Mouse (Mus musculus) heart, embryonic 12.5 days (tissue): ENCODE measurements at regions not wholly inside any gene's neighbourhood (a gene's known extent, or its start where the extent isn't known, plus 50 kb on each side); places are given as distances from the start of the nearest gene placed in this dataset.
A peak's percentile ranks its signal among the peaks of the same experiment; 100 is the strongest.

ENCODE experiments used
- ATAC-seq: fragments of 200-750 bp; cut with Nextera tagmentation; 2 replicates; pipeline ENCODE4 v1.8.0; 2017; ENCODE audit warnings: moderate TSS enrichment, moderate library complexity; ENCODE audit not compliant: insufficient number of reproducible peaks, low FRiP score
- H3K27ac ChIP-seq: fragments of 300-500 bp; sonication (generic); 2 replicates; pipeline ENCODE4 v1.5.1; 2016; ENCODE audit warnings: mild to moderate bottlenecking, moderate library complexity; ENCODE audit not compliant: poor library complexity, severe bottlenecking
- H3K27me3 ChIP-seq: fragments of 300-500 bp; sonication (generic); replicated peaks from 2 replicates; pipeline ENCODE4 v1.6.1; 2016; ENCODE audit warnings: mild to moderate bottlenecking, moderate library complexity
- H3K36me3 ChIP-seq: fragments of 300-500 bp; sonication (generic); 2 replicates; pipeline ENCODE4 v1.6.1; 2016; ENCODE audit warnings: mild to moderate bottlenecking, moderate library complexity
- H3K4me1 ChIP-seq: fragments of 300-500 bp; sonication (generic); replicated peaks from 2 replicates; pipeline ENCODE4 v1.6.1; 2016; ENCODE audit warnings: mild to moderate bottlenecking
- H3K4me2 ChIP-seq: fragments of 300-500 bp; sonication (generic); 2 replicates; pipeline ENCODE4 v1.6.1; 2016; ENCODE audit warnings: mild to moderate bottlenecking, moderate library complexity
- H3K4me3 ChIP-seq: fragments of 300-500 bp; sonication (generic); 2 replicates; pipeline ENCODE4 v1.5.1; 2016; ENCODE audit warnings: mild to moderate bottlenecking
- H3K9ac ChIP-seq: fragments of 300-500 bp; sonication (generic); 2 replicates; pipeline ENCODE4 v1.6.1; 2016; ENCODE audit warnings: mild to moderate bottlenecking, moderate library complexity
- H3K9me3 ChIP-seq: fragments of 300-500 bp; sonication (generic); replicated peaks from 2 replicates; pipeline ENCODE4 v1.6.1; 2016; ENCODE audit warnings: mild to moderate bottlenecking, moderate library complexity
- WGBS: fragments of 180-500 bp; shearing (Covaris S2); methylation state at CpG from one replicate; pipeline ENCODE4 v1.1.7; 2016; 5-methylcytosine and 5-hydroxymethylcytosine counted together

DNA sequence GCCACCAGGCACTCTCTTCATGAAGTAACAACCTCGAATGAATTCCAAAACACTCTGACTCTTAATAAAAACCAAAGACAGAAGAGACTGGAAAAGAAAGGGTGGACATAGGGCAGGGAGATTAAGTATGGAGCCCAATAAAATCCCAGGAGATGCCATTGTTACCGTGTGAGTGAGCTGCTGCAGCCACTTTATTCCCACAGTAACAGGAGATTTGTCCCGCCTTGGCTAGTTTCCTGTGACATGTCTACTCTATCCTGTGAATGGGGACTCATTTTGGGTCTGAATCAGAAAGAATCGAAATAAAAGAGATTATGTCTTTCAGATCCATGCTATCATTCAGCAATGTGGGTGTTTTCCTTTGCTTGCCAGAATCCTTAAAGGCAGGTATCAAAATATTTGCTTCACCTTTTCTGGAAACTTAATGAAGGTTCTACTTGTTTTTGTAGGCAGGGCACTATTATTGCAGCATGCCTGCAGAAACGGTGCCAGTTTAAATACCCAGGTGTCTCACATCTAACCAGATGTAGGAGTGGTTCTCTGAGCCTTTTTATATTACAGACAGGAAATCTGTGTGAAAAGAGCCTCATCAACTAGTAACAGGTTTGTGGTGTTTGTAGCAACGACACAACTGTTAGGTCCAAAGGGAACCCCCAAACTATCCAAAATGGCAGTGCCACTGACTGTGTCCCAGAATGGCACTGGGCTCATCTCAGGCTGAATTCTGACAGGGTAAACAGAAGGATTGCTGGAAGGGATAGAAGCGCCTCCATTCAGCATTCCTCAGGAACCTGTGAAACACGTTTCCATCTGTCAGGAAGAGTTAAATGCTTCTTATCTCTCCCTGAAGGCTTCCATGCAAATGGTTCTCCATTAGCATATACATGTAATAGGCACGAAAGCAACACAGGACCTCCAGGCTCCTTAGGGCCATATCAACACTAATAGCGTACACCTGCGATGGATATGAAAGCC, 55.5 kb upstream of the Chd2 start:
- Histone ChIP-seq H3K27ac (peak overlapping the region; percentile 96), H3K9ac (no peak overlapping the region)

DNA sequence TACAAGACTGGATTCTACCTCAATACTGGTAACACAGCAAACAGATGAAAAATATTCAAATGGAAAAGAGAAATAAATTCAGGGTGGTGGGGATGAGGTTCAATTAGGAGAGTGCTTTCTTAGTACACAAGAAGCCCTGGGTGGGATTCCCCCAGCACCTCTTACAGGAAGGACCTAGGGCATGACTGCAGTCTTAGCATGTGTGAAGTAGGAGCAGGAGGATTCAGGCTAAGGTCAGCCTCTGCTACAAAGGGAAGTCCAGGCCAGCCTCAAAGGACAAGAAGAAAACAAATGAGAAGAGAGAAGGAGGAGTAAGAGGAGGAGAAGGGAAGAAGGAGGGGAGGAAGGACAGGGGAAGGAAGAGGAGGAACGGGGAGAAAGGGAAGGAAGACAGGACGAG, 54.8 kb upstream of the Chd2 start:
- WGBS = 39% methylated on average over 2 of the region's 2 CpGs
- H3K27me3 ChIP-seq = no peaks in the 10 kb centered on the region
- 0 out of 2 replicates have a peak overlapping the region, but pooled peaks have one; percentile 55 for H3K9ac ChIP-seq
- H3K4me2 ChIP-seq = peak overlapping the region; percentile 66
- peak overlapping the region; percentile 96 for H3K27ac ChIP-seq
- H3K9me3 ChIP-seq = peaks cover 7% of the 10 kb centered on the region
- H3K4me1 ChIP-seq = peaks cover 39% of the 10 kb centered on the region
- no peak for ATAC-seq
- H3K36me3 ChIP-seq = no peaks in the 10 kb centered on the region
- no peak overlapping the region for H3K4me3 ChIP-seq

More for the DNA sequence above, 55.5 kb upstream of the Chd2 start:
- H3K4me3 ChIP-seq = no peak overlapping the region
- H3K4me2 ChIP-seq = peak overlapping the region; percentile 66; the same call in 1 of the 2 replicates
- no peaks in the 10 kb centered on the region for H3K27me3 ChIP-seq
- H3K4me1 ChIP-seq = peaks cover 39% of the 10 kb centered on the region
- ATAC-seq = no peak
- WGBS = 60% methylated on average over 11 of the region's 11 CpGs
- peaks cover 7% of the 10 kb centered on the region for H3K9me3 ChIP-seq
- no peaks in the 10 kb centered on the region for H3K36me3 ChIP-seq

DNA sequence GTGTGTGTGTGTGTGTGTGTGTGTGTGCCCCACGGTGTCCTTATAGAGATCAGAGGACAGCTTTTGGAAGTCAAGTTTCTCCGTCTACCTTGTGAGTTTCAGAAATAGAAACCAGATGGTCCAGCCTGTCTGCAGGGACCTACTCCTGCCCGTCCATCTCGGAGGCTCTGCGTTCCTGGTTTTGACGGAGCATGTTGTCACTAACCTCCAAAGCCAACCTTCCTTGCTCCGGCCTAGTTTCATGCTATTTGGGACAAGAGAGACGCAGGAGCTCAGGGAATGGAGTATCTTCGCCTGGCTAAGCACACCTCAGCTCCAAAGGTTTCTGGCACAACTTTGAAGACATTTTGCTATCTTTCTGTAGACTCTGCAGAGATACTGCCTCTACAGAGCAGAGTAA, 54.2 kb upstream of the Chd2 start:
- 17% methylated on average over 9 of the region's 9 CpGs for WGBS
- Histone ChIP-seq H3K4me3 (peak overlapping the region; percentile 30; the same call in 1 of the 2 replicates), H3K4me1 (peaks cover 37% of the 10 kb centered on the region), H3K4me2 (peak overlapping the region; percentile 66), H3K27me3 (no peaks in the 10 kb centered on the region), H3K36me3 (no peaks in the 10 kb centered on the region), H3K9me3 (peaks cover 7% of the 10 kb centered on the region), H3K27ac (peak overlapping the region; percentile 96), H3K9ac (peak overlapping the region; percentile 55; the same call in 1 of the 2 replicates)
- ATAC-seq = no peak

DNA sequence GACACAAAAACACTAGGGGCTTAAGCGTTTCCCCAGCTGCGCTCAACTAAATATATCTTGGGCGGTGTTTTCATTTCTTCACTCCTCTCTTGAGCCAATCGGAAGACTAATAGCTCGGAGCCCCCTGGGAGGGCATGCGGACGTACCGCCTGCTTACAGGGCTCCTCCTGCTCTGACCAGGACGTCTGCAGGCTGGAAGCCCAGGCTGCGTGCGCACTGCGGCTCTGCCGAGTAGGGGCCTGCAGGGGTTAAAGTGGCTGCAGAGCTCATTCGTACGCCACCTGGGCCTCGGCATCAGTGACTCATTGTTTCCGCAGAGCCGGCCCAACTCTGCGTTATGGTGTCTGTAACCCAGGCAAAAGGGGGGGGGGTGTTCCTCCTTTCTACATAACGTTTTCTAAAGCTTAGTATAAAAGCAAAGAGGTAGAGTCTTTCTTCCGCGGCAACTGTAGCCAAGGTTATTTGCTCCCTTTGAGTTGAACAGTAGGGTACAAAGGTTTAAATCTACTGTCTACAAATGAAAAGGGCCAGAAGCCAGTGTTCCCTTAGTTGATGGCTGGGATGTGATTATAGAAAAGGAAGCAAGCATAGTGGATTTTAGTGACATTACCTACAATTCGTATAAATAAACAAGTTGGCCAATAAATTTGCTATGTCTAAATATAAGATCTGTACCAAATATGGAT, 53.7 kb upstream of the Chd2 start:
- peak; percentile 98 for ATAC-seq
- Histone ChIP-seq H3K27me3 (no peaks in the 10 kb centered on the region), H3K4me1 (peaks cover 36% of the 10 kb centered on the region), H3K36me3 (no peaks in the 10 kb centered on the region), H3K4me3 (peak overlapping the region; percentile 30), H3K9me3 (peaks cover 7% of the 10 kb centered on the region), H3K27ac (peak overlapping the region; percentile 96), H3K4me2 (peak overlapping the region; percentile 66), H3K9ac (peak overlapping the region; percentile 19; the same call in 1 of the 2 replicates)
- 2% methylated on average over 23 of the region's 23 CpGs for WGBS

DNA sequence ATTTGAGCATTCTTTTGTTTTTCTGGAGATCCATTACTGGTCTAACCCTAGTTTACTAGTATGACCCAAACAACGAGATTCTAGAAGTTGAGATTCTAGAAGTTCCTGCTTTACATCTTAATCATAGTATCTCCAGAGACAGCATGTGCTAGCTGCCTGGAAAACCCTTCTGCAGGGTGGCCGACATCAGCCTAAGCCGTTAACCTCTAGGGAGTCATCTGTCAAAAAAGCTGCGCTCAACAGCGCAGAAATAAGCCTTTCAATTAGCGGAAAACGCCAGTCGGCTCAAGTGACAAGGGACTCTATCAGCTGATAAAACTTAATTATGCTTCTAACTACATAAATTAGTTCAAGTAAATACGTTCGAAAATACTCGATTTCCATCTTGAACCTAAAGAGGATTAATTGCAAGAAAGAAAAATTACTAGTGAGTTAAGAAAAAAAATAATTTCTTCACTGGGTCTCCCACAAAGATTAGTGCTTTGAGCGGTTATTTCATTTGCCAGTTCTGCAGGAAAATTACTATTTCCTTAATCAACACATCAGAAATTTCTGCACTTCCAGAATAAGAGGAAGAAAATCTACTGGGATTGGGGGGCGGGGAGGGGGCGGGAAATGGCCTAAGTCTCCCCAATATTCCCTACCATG, 53.0 kb upstream of the Chd2 start:
- Histone ChIP-seq H3K9ac (peak overlapping the region; percentile 52), H3K4me1 (peaks cover 37% of the 10 kb centered on the region), H3K36me3 (no peaks in the 10 kb centered on the region), H3K27ac (peak overlapping the region; percentile 96), H3K4me2 (peak overlapping the region; percentile 66), H3K9me3 (0 out of 2 replicates have a peak, but pooled peaks cover under 1% of the 10 kb centered on the region), H3K27me3 (no peaks in the 10 kb centered on the region), H3K4me3 (peak overlapping the region; percentile 30)
- under 1% methylated on average over 14 of the region's 14 CpGs for WGBS
- ATAC-seq = peak; percentile 20; the same call in 1 of the 2 replicates

DNA sequence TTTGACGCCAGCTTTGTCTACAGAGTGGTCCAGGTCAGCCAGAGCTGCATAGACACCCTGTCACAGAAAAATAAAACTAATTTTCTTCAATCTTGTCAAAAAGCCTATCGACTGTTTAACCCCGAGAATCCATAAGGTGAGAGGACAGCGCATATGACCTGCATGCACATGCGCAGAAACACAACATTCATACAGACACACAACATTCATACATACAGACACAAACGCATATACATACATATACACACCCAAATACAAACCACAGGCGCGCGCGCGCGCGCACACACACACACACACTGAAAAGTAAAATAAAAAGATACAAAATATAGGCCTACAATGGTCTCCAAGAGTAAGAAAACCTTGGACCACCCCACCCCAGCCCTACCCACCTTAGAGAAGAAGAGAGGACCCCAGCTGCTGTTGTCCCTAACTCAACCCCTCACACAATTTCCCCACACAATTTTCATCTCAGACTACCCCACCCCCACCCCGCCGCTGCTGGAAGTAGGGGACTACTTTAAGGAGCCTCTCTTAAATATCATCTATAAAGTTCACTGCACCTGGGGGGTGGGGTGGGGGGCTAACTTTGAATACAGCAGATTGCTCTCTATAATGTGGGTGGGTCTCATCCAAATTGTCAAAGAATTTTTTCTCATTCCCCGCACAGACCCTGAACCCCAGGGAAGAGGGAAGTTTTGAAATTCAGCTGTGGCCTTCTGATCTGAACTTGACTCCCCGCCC, 52.2 kb upstream of the Chd2 start:
- H3K4me1 ChIP-seq = peaks cover 45% of the 10 kb centered on the region

DNA sequence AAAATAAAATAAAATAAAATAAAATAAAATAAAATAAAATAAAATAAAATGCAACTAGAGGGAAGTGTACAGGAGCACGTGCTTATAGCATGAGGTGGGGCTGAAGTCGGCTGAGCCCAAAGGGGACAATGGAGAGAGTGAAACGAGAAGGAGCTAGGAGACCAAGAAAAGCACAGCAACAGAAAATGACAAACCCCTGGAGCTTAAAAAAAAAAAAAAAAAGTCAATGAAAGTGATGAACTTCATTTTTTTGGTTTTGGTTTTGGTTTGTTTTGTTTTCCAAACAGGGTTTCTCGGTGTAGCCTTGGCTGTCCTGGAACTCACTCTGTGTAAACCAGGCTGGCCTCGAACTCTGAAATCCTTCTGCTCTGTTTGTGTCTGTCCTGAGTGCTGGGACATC, 51.2 kb upstream of the Chd2 start:
- H3K36me3 ChIP-seq = no peaks in the 10 kb centered on the region
- no peak for ATAC-seq
- no peak overlapping the region for H3K4me2 ChIP-seq
- H3K9me3 ChIP-seq = no peaks in the 10 kb centered on the region
- 89% methylated on average over 5 of the region's 5 CpGs for WGBS
- no peak overlapping the region for H3K9ac ChIP-seq
- no peak overlapping the region for H3K4me3 ChIP-seq
- peaks cover 50% of the 10 kb centered on the region for H3K4me1 ChIP-seq
- H3K27ac ChIP-seq = no peak overlapping the region
- H3K27me3 ChIP-seq = no peaks in the 10 kb centered on the region

More for the DNA sequence above, 52.2 kb upstream of the Chd2 start:
- H3K27ac ChIP-seq = peak overlapping the region; percentile 96
- peak overlapping the region; percentile 66 for H3K4me2 ChIP-seq
- no peaks in the 10 kb centered on the region for H3K36me3 ChIP-seq
- peak overlapping the region; percentile 27 for H3K4me3 ChIP-seq
- H3K9me3 ChIP-seq = no peaks in the 10 kb centered on the region
- peak overlapping the region; percentile 52 for H3K9ac ChIP-seq
- WGBS = 70% methylated on average over 17 of the region's 17 CpGs
- ATAC-seq = no peak
- no peaks in the 10 kb centered on the region for H3K27me3 ChIP-seq
